Mouse (Mus musculus): ENCODE data around the gene Gm2564.
"Not testable (repeated sequence)": the region's sequence is repeated elsewhere in the genome, so short reads cannot be mapped to it uniquely, and the experiment has no call there.

GRCm38 (mm10) chr4:42654951-42655350 is 25.4 kb downstream of the Gm2564 start, which contains the start of gene Ccl27b:
- not testable (repeated sequence) for TF ChIP-seq CTCF (IDR thresholded peaks at IDR 0.05; ENCODE audit: low read depth, low read length); GATA1 (IDR thresholded peaks at IDR 0.05; ENCODE audit: borderline replicate concordance, low read length); POLR2AphosphoS5 (IDR thresholded peaks at IDR 0.05; ENCODE audit: insufficient replicate concordance, low read depth, low read length)

All from G1E (cell line).